Comparison of ENCODE assay signal across 13 mouse cellular contexts in the genomic region with DNA sequence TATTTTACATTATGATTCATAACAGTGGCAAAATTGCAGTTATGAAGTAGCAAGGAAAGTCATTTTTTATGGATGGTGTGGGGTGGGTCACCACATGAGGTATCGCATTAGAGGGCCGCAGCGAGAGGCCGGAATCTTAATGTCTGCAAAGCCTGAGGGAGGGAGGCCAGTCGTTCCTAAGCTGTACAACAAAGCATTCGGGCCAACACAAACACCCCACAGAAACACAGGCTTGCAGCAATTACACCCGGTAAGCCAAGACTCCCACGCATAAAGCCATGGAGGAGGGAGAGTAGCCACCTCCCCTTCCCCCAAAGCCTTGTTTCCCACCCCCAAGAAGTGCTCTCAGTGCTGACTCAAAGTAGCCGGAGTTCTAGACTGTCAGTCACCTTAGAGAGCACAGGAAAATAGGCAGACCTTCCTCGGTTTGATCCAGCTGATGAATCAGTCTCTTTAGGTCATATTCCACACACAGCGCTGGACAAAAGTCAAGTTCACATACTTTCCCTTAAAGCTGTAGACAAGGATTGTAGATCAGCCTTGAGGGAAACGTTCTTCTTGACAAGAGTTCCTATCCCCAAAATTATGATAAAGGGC. TPM values are rescaled to one million over a fixed set of nuclear protein-coding genes. Genes with fewer than 3 reads are reported as not detected.
DNase-seq lines count a peak whose midpoint lies in the region; ATAC-seq lines count a peak whose summit lies in the region.
"Had no signal": no experiment of that assay in that cellular context is flagged by ENCODE, and none has a peak within 500 bp of the region (broad histone marks: within the 10 kb centered on the region; RNA-seq: fewer than 3 reads in every experiment).

No protein-coding gene starts in this region.

- ATAC-seq in kidney, embryonic 16.5 days (ENCODE audit: low FRiP score, low TSS enrichment), result peak; percentile 81
- ATAC-seq in hindbrain, embryonic 12.5 days (ENCODE audit: low FRiP score), result no peak

- no peaks in the 10 kb centered on the region for H3K36me3 ChIP-seq in kidney, embryonic 16.5 days (ENCODE audit: insufficient read depth, low read length)
- H3K36me3 ChIP-seq in hindbrain, embryonic 12.5 days, result no peaks in the 10 kb centered on the region
- H3K36me3 ChIP-seq: limb, embryonic 15.5 days had no signal

- WGBS in kidney, embryonic 16.5 days, result 34% methylated on average over 12 of the region's 12 CpGs
- WGBS in hindbrain, embryonic 12.5 days, result 77% methylated on average over 12 of the region's 12 CpGs

- peaks cover 8% of the 10 kb centered on the region for H3K4me1 ChIP-seq in kidney, embryonic 16.5 days (ENCODE audit: insufficient read depth, low read length)
- H3K4me1 ChIP-seq in hindbrain, embryonic 12.5 days, result no peaks in the 10 kb centered on the region
- H3K4me1 ChIP-seq: limb, embryonic 15.5 days had no signal

- no peaks in the 10 kb centered on the region for H3K9me3 ChIP-seq in kidney, embryonic 16.5 days (ENCODE audit: low read length)
- H3K9me3 ChIP-seq in hindbrain, embryonic 12.5 days (replicated peaks), result no peaks in the 10 kb centered on the region
- H3K9me3 ChIP-seq: limb, embryonic 15.5 days had no signal

- DNase-seq in 3134 (ENCODE audit: extremely low read depth, insufficient read length, low spot score), result peak; percentile 16
- peak; percentile 9 to 22 for DNase-seq in adrenal gland, adult 18-20 months (ENCODE audit: low spot score in 2 of 2)
- DNase-seq in heart, adult 9 months (ENCODE audit: low spot score in 2 of 2), result peak; percentile 7 to 11
- no peak for DNase-seq in urinary bladder, adult 2 months (ENCODE audit: low spot score)
- no peak for DNase-seq in retina, postnatal 1 day
- DNase-seq: cerebellum, adult 9-10 months; right cerebral cortex, postnatal 4 days; thymus, adult 18-20 months had no signal

- H3K9ac ChIP-seq in kidney, embryonic 16.5 days (replicated peaks; ENCODE audit: low read length), result 0 out of 2 replicates have a peak overlapping the region, but pooled peaks have one; percentile 22
- no peak overlapping the region for H3K9ac ChIP-seq in hindbrain, embryonic 12.5 days
- H3K9ac ChIP-seq: limb, embryonic 15.5 days had no signal

- H3K4me2 ChIP-seq in kidney, embryonic 16.5 days (replicated peaks; ENCODE audit: low read depth, low read length), result 0 out of 2 replicates have a peak overlapping the region, but pooled peaks have one; percentile 13
- H3K4me2 ChIP-seq in hindbrain, embryonic 12.5 days (replicated peaks), result no peak overlapping the region
- H3K4me2 ChIP-seq: limb, embryonic 15.5 days had no signal

- peak overlapping the region; percentile 53 for H3K27ac ChIP-seq in kidney, embryonic 16.5 days (ENCODE audit: low read length)
- no peak overlapping the region for H3K27ac ChIP-seq in hindbrain, embryonic 12.5 days
- H3K27ac ChIP-seq: heart, adult 2 months; limb, embryonic 15.5 days had no signal

- H3K27me3 ChIP-seq in kidney, embryonic 16.5 days (ENCODE audit: insufficient read depth, low read length), result no peaks in the 10 kb centered on the region
- H3K27me3 ChIP-seq in hindbrain, embryonic 12.5 days, result no peaks in the 10 kb centered on the region
- H3K27me3 ChIP-seq: limb, embryonic 15.5 days had no signal

- H3K4me3 ChIP-seq in kidney, embryonic 16.5 days (ENCODE audit: low read length), result no peak overlapping the region
- H3K4me3 ChIP-seq in hindbrain, embryonic 12.5 days, result no peak overlapping the region
- H3K4me3 ChIP-seq: erythroblast, embryonic 14.5 days; heart, adult 2 months; limb, embryonic 15.5 days had no signal

RNA-seq across cellular contexts. Expression of a gene that starts 51.2 kb away (rescaled TPM):
- 1 to 10 TPM; 1.5 to 3.8 TPM for total RNA-seq in adrenal gland, adult 18-20 months (2021)
- 0.06 and 0.39 TPM in 2 replicates for polyA plus RNA-seq in kidney, embryonic 16.5 days (2015; fragmentation: Nextera tagmentation; extraction: Ambion mirVana)
- 0.09 and 0.12 TPM in 2 replicates for polyA plus RNA-seq in hindbrain, embryonic 12.5 days (2016; fragmentation: Nextera tagmentation; extraction: Ambion mirVana)
- polyA plus RNA-seq in urinary bladder, adult 2 months (2012; rRNA removed), result 0.04 TPM in 1 of 2 replicates, not detected in the other
- polyA plus RNA-seq: erythroblast, embryonic 14.5 days had no signal

Comparison
In these comparisons a context has a peak if more than half of its experiments do, and no peak if none do; other contexts are left out.
1. DNase-seq: peak in 3134 (single experiment), adrenal gland, adult 18-20 months (2 of 2) and heart, adult 9 months (2 of 2); none in urinary bladder, adult 2 months (single experiment) and retina, postnatal 1 day (single experiment).